Mouse (Mus musculus): ENCODE measurements around the gene Snap25. TPM values are rescaled to one million over a fixed set of nuclear protein-coding genes. Genes with fewer than 3 reads are reported as not detected.

Snap25 gene
- polyA plus RNA-seq (2014; fragmentation: Nextera tagmentation; extraction: Ambion mirVana): 266 and 270 TPM in 2 replicates

DNA sequence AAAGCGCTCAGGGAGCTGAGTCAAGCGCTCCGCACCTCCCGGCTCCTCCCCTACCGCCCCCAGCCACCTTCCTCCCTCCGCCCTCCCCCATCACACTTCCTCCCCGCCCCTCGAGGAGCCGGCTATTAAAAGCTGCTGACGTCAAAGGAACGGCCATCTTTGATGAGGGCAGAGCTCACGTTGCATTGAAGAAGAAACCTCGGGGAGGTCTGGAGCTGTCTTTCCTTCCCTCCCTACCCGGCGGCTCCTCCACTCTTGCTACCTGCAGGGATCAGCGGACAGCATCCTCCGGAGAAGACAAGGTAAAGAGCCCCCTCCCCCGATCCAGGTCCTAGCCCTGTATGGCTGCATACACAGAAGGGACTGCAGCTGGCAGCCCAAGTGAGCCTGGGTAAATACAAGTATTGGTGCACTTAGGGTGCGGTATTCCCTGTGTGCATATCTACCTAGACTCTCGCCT lies at the start of gene Snap25:
Snap25 (plus strand) TSS at position 155 of the 460 bp plus-strand sequence.
- Histone ChIP-seq H3K9me3 (ENCODE audit: control insufficient read depth, low read length) (no peaks in the 10 kb centered on the region), H3K27ac (peak within 1 kb of the TSS; percentile 93), H3K4me2 (replicated peaks) (peak within 1 kb of the TSS; percentile 68), H3K4me3 (replicated peaks; ENCODE audit: low read length) (peak within 1 kb of the TSS; percentile 55), H3K4me1 (replicated peaks; ENCODE audit: control insufficient read depth, insufficient read depth, low read length) (peaks cover 29% of the 10 kb centered on the region), H3K9ac (peak within 1 kb of the TSS; percentile 66), H3K36me3 (replicated peaks; ENCODE audit: control insufficient read depth, insufficient read depth) (no peaks in the 10 kb centered on the region), H3K27me3 (ENCODE audit: control insufficient read depth, insufficient read depth, low read length) (no peaks in the 10 kb centered on the region)
- ATAC-seq (ENCODE audit: low FRiP score) (peak; percentile 87), DNase-seq (ENCODE audit: low spot score) (peak; percentile 97)
- WGBS: 0% methylated on average over 20 of the region's 20 CpGs

DNA sequence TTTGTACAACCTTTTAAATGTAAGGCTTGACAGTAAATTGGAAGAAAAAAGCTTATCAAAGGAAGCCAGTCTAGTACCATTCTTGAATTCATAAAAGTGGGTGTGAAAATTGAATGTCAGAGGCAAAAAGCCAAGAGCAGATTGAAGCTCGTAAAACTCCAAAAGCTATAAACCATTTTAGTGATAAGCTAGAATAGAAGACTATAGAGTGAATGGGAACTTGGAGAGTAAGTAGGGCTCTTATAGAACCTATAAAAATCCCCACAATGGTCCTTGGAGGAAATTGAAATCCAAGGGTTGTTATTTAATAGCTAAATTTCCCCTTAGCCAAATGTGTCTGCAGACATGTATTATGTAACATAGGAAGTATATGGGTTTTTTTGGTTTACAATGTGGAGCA lies 46.3 kb upstream of the Snap25 start:
- Histone ChIP-seq H3K4me1 (replicated peaks; ENCODE audit: control insufficient read depth, insufficient read depth, low read length) (no peaks in the 10 kb centered on the region), H3K4me2 (replicated peaks) (no peak overlapping the region), H3K9ac (no peak overlapping the region), H3K36me3 (replicated peaks; ENCODE audit: control insufficient read depth, insufficient read depth) (no peaks in the 10 kb centered on the region), H3K4me3 (replicated peaks; ENCODE audit: low read length) (no peak overlapping the region), H3K27me3 (ENCODE audit: control insufficient read depth, insufficient read depth, low read length) (no peaks in the 10 kb centered on the region), H3K9me3 (ENCODE audit: control insufficient read depth, low read length) (no peaks in the 10 kb centered on the region), H3K27ac (no peak overlapping the region)
- ATAC-seq (ENCODE audit: low FRiP score) (no peak), DNase-seq (ENCODE audit: low spot score) (no peak)
- 90% methylated on average over 1 of the region's 1 CpGs for WGBS

DNA sequence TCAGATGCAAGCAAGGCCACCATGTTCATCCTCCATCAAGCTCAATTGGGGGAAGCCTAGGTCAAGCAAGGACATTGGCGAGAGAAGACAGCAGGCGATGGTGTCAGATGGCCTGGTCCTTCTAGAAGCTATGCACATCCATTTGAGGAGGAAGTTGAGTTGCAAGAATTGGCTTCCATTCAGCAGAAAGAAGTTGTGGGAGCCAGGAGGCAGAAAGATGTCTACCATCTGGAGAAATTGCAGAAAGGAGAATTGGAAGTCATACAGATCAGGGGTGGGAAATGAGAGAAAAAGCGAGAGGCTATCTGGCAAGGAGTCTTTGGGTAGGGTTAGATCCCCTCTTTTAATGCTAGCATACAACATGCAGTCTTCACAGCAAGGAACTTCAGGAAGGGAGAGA lies 44.1 kb upstream of the Snap25 start:
- Histone ChIP-seq H3K27ac (no peak overlapping the region), H3K9ac (no peak overlapping the region), H3K4me3 (replicated peaks; ENCODE audit: low read length) (no peak overlapping the region), H3K4me2 (replicated peaks) (no peak overlapping the region), H3K9me3 (ENCODE audit: control insufficient read depth, low read length) (no peaks in the 10 kb centered on the region), H3K36me3 (replicated peaks; ENCODE audit: control insufficient read depth, insufficient read depth) (no peaks in the 10 kb centered on the region), H3K27me3 (ENCODE audit: control insufficient read depth, insufficient read depth, low read length) (no peaks in the 10 kb centered on the region), H3K4me1 (replicated peaks; ENCODE audit: control insufficient read depth, insufficient read depth, low read length) (no peaks in the 10 kb centered on the region)
- ATAC-seq (ENCODE audit: low FRiP score): no peak
- WGBS: 94% methylated on average over 3 of the region's 3 CpGs
- DNase-seq (ENCODE audit: low spot score): no peak

DNA sequence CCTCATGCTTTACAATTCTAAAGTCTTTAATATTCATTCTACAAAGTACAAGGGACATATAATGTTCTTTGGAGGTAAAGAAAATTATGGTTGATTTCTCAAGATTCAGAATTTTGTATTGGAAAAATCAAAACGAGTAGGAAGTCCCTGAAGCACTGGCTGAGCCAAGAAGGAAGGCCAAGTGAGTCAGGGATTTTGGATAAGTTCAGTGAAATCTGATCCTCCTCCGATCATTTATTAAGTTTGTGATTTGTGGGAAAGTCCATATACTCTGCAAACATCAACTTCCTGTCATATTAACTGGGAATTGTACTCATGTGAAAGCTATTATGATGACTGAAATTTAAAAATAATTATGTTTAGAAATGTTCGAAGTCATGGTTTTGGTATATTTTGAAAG lies 43.6 kb upstream of the Snap25 start:
- Histone ChIP-seq H3K4me3 (replicated peaks; ENCODE audit: low read length) (no peak overlapping the region), H3K27ac (no peak overlapping the region), H3K4me2 (replicated peaks) (no peak overlapping the region), H3K4me1 (replicated peaks; ENCODE audit: control insufficient read depth, insufficient read depth, low read length) (no peaks in the 10 kb centered on the region), H3K27me3 (ENCODE audit: control insufficient read depth, insufficient read depth, low read length) (no peaks in the 10 kb centered on the region), H3K9ac (no peak overlapping the region), H3K36me3 (replicated peaks; ENCODE audit: control insufficient read depth, insufficient read depth) (no peaks in the 10 kb centered on the region), H3K9me3 (ENCODE audit: control insufficient read depth, low read length) (no peaks in the 10 kb centered on the region)
- DNase-seq (ENCODE audit: low spot score) (no peak), ATAC-seq (ENCODE audit: low FRiP score) (no peak)
- WGBS: 91% methylated on average over 3 of the region's 3 CpGs

DNA sequence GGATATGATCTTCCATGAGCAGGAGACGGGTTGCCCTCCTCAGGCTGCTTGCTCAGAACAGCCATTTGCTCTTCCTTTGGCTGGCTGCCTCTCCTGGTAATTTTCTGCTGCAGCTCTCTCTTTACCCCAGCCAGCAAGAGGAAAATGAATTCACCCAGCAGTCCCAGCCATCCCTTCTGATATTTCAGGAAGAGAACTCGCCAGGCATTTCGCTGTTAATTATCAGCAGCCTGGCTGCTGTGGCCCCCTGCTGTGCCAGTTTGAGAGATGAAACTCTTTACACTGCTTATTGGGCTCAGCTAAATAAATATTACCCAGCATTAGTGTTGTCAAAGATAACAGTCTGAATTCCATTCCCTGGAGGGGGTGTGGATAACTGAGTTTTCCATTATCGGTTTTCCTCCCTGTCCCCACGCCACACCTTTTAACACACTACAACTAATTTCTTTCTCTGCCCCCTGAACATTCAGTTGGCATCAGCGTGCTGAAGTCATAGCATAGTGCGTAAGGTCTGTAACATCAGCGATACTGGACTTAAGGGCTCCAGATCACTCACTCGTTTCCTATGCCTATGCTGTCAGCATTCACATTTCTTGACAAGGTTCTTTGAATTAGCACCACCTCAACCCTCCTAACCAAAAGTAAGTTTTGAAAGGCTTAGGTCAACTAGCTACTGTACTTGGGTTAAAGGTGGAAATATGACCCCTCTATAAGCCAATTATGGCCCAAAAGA lies 42.5 kb upstream of the Snap25 start:
- Histone ChIP-seq H3K36me3 (replicated peaks; ENCODE audit: control insufficient read depth, insufficient read depth) (no peaks in the 10 kb centered on the region), H3K27me3 (ENCODE audit: control insufficient read depth, insufficient read depth, low read length) (no peaks in the 10 kb centered on the region), H3K9ac (no peak overlapping the region), H3K4me3 (replicated peaks; ENCODE audit: low read length) (no peak overlapping the region), H3K4me2 (replicated peaks) (peak overlapping the region; percentile 31), H3K4me1 (replicated peaks; ENCODE audit: control insufficient read depth, insufficient read depth, low read length) (no peaks in the 10 kb centered on the region), H3K9me3 (ENCODE audit: control insufficient read depth, low read length) (no peaks in the 10 kb centered on the region), H3K27ac (peak overlapping the region; percentile 47)
- 36% methylated on average over 9 of the region's 9 CpGs for WGBS
- ATAC-seq (ENCODE audit: low FRiP score) (peak; percentile 84), DNase-seq (ENCODE audit: low spot score) (peak; percentile 68)

DNA sequence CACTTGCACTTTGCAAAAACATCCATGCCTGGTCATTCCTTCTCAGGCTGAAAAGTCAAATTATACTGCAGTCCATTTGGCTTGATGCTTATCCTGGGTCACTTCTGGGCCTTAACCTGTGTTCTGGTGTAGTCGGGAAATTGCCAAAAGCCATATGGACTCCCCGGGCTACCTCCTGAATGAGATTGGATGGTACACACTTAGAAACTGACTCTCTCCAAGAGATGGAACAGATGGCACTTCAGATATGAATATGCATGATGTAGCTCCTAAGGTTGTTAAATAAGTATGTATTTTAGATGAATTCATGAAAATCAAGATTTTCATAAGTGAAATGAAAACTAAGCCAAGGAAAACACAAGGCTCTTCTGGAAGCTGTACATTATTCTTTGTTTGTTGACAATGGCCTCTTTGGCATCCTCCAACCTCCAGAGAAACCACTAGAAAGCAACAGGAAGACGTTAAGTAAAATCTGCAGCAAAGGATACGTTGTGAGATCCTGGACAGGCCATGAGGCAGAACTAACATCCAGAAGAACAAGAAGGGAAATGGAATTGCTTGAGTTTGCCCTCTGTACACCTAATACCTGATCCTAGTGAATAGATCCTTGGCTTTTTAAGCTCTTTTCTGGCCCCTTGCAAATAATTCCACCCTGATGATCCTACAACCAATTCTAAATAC lies 39.0 kb upstream of the Snap25 start:
- no peaks in the 10 kb centered on the region for H3K36me3 ChIP-seq (replicated peaks; ENCODE audit: control insufficient read depth, insufficient read depth)
- no peak for DNase-seq (ENCODE audit: low spot score)
- H3K9ac ChIP-seq: no peak overlapping the region
- H3K4me2 ChIP-seq (replicated peaks): no peak overlapping the region
- WGBS: 63% methylated on average over 4 of the region's 4 CpGs
- H3K27me3 ChIP-seq (ENCODE audit: control insufficient read depth, insufficient read depth, low read length): no peaks in the 10 kb centered on the region
- no peak overlapping the region for H3K4me3 ChIP-seq (replicated peaks; ENCODE audit: low read length)
- no peak overlapping the region for H3K27ac ChIP-seq
- H3K9me3 ChIP-seq (ENCODE audit: control insufficient read depth, low read length): no peaks in the 10 kb centered on the region
- H3K4me1 ChIP-seq (replicated peaks; ENCODE audit: control insufficient read depth, insufficient read depth, low read length): 0 out of 2 replicates have a peak, but pooled peaks cover 4% of the 10 kb centered on the region
- no peak for ATAC-seq (ENCODE audit: low FRiP score)

DNA sequence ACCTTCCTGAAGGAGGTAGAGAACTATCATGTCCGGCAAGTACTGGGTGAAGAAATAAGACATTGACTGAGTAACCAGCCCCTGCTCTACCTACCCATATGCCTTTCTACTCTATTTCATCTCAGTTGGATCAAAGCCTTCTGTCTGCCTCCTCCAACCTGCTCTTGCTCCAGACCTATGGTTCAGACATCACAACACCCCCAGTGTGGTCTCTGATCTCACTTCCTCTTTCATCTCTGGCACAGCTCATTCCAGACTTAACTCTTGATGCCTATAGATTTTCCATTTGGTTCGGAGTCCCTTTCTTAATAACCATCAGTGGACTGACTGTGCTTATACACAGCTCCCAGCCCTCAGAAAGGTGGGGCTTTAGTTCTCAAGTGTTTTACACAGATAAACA lies 37.1 kb upstream of the Snap25 start:
- Histone ChIP-seq H3K9ac (no peak overlapping the region), H3K4me3 (replicated peaks; ENCODE audit: low read length) (no peak overlapping the region), H3K27ac (no peak overlapping the region), H3K9me3 (ENCODE audit: control insufficient read depth, low read length) (no peaks in the 10 kb centered on the region), H3K27me3 (ENCODE audit: control insufficient read depth, insufficient read depth, low read length) (peaks cover 3% of the 10 kb centered on the region; the same call in 1 of the 2 replicates), H3K4me1 (replicated peaks; ENCODE audit: control insufficient read depth, insufficient read depth, low read length) (peaks cover 4% of the 10 kb centered on the region; the same call in 1 of the 2 replicates), H3K4me2 (replicated peaks) (no peak overlapping the region), H3K36me3 (replicated peaks; ENCODE audit: control insufficient read depth, insufficient read depth) (no peaks in the 10 kb centered on the region)
- 87% methylated on average over 2 of the region's 2 CpGs for WGBS
- DNase-seq (ENCODE audit: low spot score) (no peak), ATAC-seq (ENCODE audit: low FRiP score) (no peak)

DNA sequence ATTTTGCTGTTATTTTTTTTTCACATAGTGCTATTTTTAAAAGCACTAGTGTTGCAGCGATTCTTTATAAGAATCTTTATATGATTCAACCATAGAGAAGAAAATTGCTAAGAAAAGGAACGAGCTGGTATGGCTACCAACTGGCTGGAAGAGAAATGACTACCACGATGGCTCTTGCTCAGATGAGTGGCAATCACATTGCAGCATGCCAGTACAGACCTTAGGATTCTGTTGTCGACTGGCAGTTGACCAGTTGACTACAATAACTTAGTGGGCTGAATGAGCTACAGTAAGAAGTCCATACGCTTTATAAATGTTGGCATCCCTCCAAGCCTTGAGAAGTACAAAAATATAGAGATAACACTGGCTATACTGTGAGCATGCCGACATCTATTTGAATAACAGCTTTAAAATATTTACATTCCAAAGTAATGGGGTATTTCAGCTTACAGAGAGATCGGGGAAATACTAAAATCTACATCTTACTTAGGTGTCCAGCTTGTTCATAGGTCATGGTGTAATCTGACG lies 36.3 kb upstream of the Snap25 start:
- H3K27ac ChIP-seq: no peak overlapping the region
- 80% methylated on average over 8 of the region's 8 CpGs for WGBS

More for the DNA sequence above, 36.3 kb upstream of the Snap25 start:
- Histone ChIP-seq H3K9ac (no peak overlapping the region), H3K27me3 (ENCODE audit: control insufficient read depth, insufficient read depth, low read length) (peaks cover 3% of the 10 kb centered on the region; the same call in 1 of the 2 replicates), H3K4me3 (replicated peaks; ENCODE audit: low read length) (no peak overlapping the region), H3K36me3 (replicated peaks; ENCODE audit: control insufficient read depth, insufficient read depth) (no peaks in the 10 kb centered on the region), H3K9me3 (ENCODE audit: control insufficient read depth, low read length) (no peaks in the 10 kb centered on the region), H3K4me2 (replicated peaks) (no peak overlapping the region), H3K4me1 (replicated peaks; ENCODE audit: control insufficient read depth, insufficient read depth, low read length) (peaks cover 4% of the 10 kb centered on the region; the same call in 1 of the 2 replicates)
- DNase-seq (ENCODE audit: low spot score): no peak
- no peak for ATAC-seq (ENCODE audit: low FRiP score)
